Mouse (Mus musculus) forebrain, embryonic 11.5 days (tissue): Measurements from ENCODE around the gene Clk3. TPM values are rescaled to one million over a fixed set of nuclear protein-coding genes. Genes with fewer than 3 reads are reported as not detected.

Experiments used
- ATAC-seq: fragments of 200-750 bp; cut with Nextera tagmentation; replicated peaks from 2 replicates; pipeline ENCODE4 v1.8.0; 2017; ENCODE audit warnings: moderate TSS enrichment; ENCODE audit not compliant: low FRiP score
- DNase-seq: peaks from one replicate; pipeline ENCODE4 v3.0.0-alpha.2; 2017; ENCODE audit warnings: low spot score
- H3K27ac ChIP-seq: fragments of 300-500 bp; sonication (generic); 2 replicates; pipeline ENCODE4 v1.5.1; 2014; ENCODE audit warnings: low read depth, low read length
- H3K27me3 ChIP-seq: fragments of 300-500 bp; sonication (generic); 2 replicates; pipeline ENCODE4 v1.6.1; 2014; ENCODE audit warnings: mild to moderate bottlenecking, low read length, mixed read lengths; ENCODE audit not compliant: control insufficient read depth, insufficient read depth
- H3K36me3 ChIP-seq: fragments of 300-500 bp; sonication (generic); 2 replicates; pipeline ENCODE4 v1.6.1; 2014; ENCODE audit warnings: mild to moderate bottlenecking, low read length, moderate library complexity, mixed read lengths; ENCODE audit not compliant: control insufficient read depth, insufficient read depth
- H3K4me1 ChIP-seq: fragments of 300-500 bp; sonication (generic); replicated peaks from 2 replicates; pipeline ENCODE4 v1.6.1; 2014; ENCODE audit warnings: low read length, mixed read lengths; ENCODE audit not compliant: control insufficient read depth, insufficient read depth
- H3K4me2 ChIP-seq: fragments of 300-500 bp; sonication (generic); 2 replicates; pipeline ENCODE4 v1.6.1; 2014; ENCODE audit warnings: low read depth, mild to moderate bottlenecking, low read length, moderate library complexity, mixed read lengths; ENCODE audit not compliant: severe bottlenecking
- H3K4me3 ChIP-seq: fragments of 300-500 bp; sonication (generic); 2 replicates; pipeline ENCODE4 v1.5.1; 2014; ENCODE audit warnings: low read depth, low read length
- H3K9ac ChIP-seq: fragments of 300-500 bp; sonication (generic); 2 replicates; pipeline ENCODE4 v1.6.1; 2014; ENCODE audit warnings: low read length
- H3K9me3 ChIP-seq: fragments of 300-500 bp; sonication (generic); 2 replicates; pipeline ENCODE4 v1.6.1; 2016; ENCODE audit warnings: low read length, mixed read lengths; ENCODE audit not compliant: control insufficient read depth
- WGBS: fragments of 180-500 bp; shearing (Covaris S2); extraction: QIAGEN DNeasy Blood & Tissue Kit; methylation state at CpG from one replicate; pipeline ENCODE4 v1.1.7; 2014; 5-methylcytosine and 5-hydroxymethylcytosine counted together
- polyA plus RNA-seq: library from polyadenylated mRNA; unstranded; fragments of >200 nt; fragmentation: Nextera tagmentation; extraction: Ambion mirVana; gene quantifications from 2 replicates; pipeline ENCODE4 v1.2.1, GENCODE M21; 2014

Clk3 gene
- polyA plus RNA-seq, 1 experiment from 2014 or later: 91.5 TPM

DNA sequence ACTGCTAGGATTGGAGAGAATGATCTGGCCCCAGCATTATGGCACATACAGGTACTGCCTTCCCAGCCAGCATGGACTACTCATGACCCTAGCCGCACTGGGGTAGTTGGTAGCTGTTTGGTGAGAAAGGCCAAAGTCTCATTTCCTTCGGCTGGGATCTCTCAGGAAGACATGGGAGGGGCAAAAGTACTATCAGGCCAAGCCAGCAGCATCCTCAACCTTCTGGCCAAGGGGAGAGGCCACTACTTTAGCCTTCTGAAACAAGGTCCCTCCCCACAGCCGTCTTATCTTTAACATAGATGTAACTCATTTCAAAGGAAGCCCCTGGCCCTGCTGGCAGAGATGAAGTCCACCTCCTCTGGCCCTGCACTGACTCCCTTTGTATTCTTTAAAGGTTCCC lies 8.1 kb downstream of the Clk3 start:
- H3K9ac ChIP-seq: no peak overlapping the region
- H3K27me3 ChIP-seq: no peaks in the 10 kb centered on the region
- 0 out of 2 replicates have a peak, but pooled peaks cover 2% of the 10 kb centered on the region for H3K4me1 ChIP-seq
- H3K4me2 ChIP-seq: no peak overlapping the region
- H3K36me3 ChIP-seq: peaks cover 51% of the 10 kb centered on the region
- DNase-seq: no peak
- ATAC-seq: no peak
- 84% methylated on average over 3 of the region's 3 CpGs for WGBS
- no peak overlapping the region for H3K4me3 ChIP-seq
- no peak overlapping the region for H3K27ac ChIP-seq
- H3K9me3 ChIP-seq: no peaks in the 10 kb centered on the region

DNA sequence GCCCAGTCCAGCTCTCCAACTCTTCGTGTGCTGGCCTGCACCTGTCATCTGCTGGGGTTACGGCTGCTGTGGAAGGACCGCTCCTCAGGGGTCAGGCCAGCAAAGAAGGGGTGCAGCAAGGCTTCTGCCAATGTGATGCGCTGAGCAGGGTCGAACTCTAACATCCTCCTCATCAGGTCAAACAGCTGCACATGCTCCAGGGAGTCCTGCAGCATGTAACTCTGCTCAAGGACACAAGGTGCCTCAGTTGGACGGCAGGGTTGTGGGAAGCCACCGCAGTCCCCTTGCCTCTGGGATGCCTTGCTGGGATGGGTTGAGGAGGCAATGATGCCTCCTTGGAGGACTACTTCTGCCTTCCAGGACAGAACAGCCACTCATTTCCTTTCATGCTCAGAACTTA lies 14.8 kb downstream of the Clk3 start:
- WGBS: 88% methylated on average over 7 of the region's 7 CpGs
- H3K27ac ChIP-seq: no peak overlapping the region
- H3K4me3 ChIP-seq: no peak overlapping the region
- H3K36me3 ChIP-seq: peaks cover 35% of the 10 kb centered on the region
- no peak for ATAC-seq
- H3K9ac ChIP-seq: no peak overlapping the region
- H3K4me1 ChIP-seq: no peaks in the 10 kb centered on the region
- DNase-seq: no peak
- H3K27me3 ChIP-seq: no peaks in the 10 kb centered on the region
- H3K4me2 ChIP-seq: no peak overlapping the region
- no peaks in the 10 kb centered on the region for H3K9me3 ChIP-seq

DNA sequence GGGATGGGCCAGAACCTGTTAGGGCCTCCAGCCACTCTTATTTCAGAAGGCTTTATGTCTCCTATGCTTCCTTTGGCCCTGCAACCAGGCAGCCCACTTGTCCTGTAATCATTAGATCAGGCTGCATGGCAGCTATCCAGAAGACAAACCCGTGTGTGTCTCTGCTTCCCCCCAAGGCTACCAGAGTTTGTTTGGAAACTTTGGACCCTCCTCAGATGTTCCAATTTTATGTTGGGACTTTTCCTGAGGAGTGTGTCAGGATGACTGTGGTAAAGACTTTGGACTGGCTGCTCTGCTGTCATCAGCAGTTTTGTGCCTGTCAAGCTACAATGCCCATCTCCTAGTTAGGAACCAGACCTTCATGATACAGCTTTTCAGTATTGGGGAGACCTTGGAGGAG lies 16.8 kb downstream of the Clk3 start:
- H3K36me3 ChIP-seq: peaks cover 21% of the 10 kb centered on the region
- no peak overlapping the region for H3K4me3 ChIP-seq
- no peaks in the 10 kb centered on the region for H3K9me3 ChIP-seq
- no peak overlapping the region for H3K27ac ChIP-seq
- H3K4me2 ChIP-seq: no peak overlapping the region
- ATAC-seq: no peak
- H3K27me3 ChIP-seq: no peaks in the 10 kb centered on the region
- WGBS: 81% methylated on average over 1 of the region's 1 CpGs
- no peaks in the 10 kb centered on the region for H3K4me1 ChIP-seq
- no peak overlapping the region for H3K9ac ChIP-seq
- peak; percentile 35 for DNase-seq

DNA sequence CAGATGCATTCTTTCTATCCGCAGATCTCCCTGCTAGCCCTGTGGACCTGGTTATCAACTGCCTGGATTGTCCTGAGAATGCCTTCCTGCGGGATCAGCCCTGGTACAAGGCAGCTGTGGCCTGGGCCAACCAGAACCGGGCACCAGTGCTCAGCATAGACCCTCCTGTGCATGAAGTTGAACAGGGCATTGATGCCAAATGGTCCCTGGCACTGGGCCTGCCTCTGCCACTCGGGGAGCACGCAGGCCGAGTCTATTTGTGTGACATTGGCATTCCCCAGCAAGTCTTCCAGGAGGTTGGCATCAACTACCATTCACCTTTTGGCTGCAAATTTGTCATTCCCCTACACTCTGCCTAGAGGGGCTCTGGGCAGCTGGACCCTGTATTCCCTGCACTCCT lies 17.5 kb downstream of the Clk3 start:
- H3K9ac ChIP-seq: no peak overlapping the region
- no peak overlapping the region for H3K4me2 ChIP-seq
- no peak overlapping the region for H3K27ac ChIP-seq
- H3K4me1 ChIP-seq: no peaks in the 10 kb centered on the region
- peak; percentile 43 for DNase-seq
- no peak overlapping the region for H3K4me3 ChIP-seq
- no peaks in the 10 kb centered on the region for H3K27me3 ChIP-seq
- 93% methylated on average over 6 of the region's 6 CpGs for WGBS
- no peaks in the 10 kb centered on the region for H3K9me3 ChIP-seq
- no peak for ATAC-seq
- peaks cover 15% of the 10 kb centered on the region; the same call in 1 of the 2 replicates for H3K36me3 ChIP-seq

GRCm38 (mm10) chr9:57747067-57747466 lies 18.6 kb downstream of the Clk3 start:
- H3K27me3 ChIP-seq: no peaks in the 10 kb centered on the region
- DNase-seq (peak; percentile 9), ATAC-seq (no peak)
- no peaks in the 10 kb centered on the region for H3K4me1 ChIP-seq
- no peak overlapping the region for H3K4me3 ChIP-seq
- no peaks in the 10 kb centered on the region for H3K9me3 ChIP-seq
- no peak overlapping the region for H3K9ac ChIP-seq
- WGBS: 84% methylated on average over 1 of the region's 1 CpGs
- no peak overlapping the region for H3K27ac ChIP-seq
- no peak overlapping the region for H3K4me2 ChIP-seq
- peaks cover 12% of the 10 kb centered on the region; the same call in 1 of the 2 replicates for H3K36me3 ChIP-seq

- no peak overlapping the region for H3K4me2 ChIP-seq
- no peaks in the 10 kb centered on the region for H3K27me3 ChIP-seq
- H3K9me3 ChIP-seq: no peaks in the 10 kb centered on the region
- peak; percentile 53 for DNase-seq
- H3K27ac ChIP-seq: no peak overlapping the region
- no peak overlapping the region for H3K4me3 ChIP-seq
- 75% methylated on average over 3 of the region's 3 CpGs for WGBS
- no peak overlapping the region for H3K9ac ChIP-seq
- H3K4me1 ChIP-seq: no peaks in the 10 kb centered on the region
- peaks cover 11% of the 10 kb centered on the region; the same call in 1 of the 2 replicates for H3K36me3 ChIP-seq
- no peak for ATAC-seq
Observed at GRCm38 (mm10) chr9:57744462-57745091, 21.1 kb downstream of the Clk3 start.

DNA sequence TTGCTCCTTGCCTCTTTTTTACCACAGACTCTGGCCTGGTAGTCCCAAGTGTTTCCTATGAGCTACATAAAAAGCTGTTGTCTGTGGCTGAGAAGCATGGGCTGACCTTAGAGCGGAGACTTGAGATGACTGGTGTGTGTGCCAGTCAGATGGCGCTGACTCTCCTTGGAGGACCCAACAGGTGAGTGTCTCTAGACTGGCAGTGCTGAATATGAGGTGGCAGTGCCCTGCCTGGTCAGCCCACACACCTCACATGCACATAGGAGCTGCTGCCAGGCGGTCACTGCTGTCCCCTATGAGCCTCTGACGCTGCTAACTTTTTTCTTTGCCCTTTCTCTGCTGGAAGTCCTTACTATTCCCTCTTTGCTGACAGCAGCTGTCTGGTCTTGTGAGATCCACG lies 25.8 kb downstream of the Clk3 start:
- Histone ChIP-seq H3K4me1 (no peaks in the 10 kb centered on the region), H3K27me3 (no peaks in the 10 kb centered on the region), H3K9me3 (no peaks in the 10 kb centered on the region), H3K9ac (no peak overlapping the region), H3K4me2 (no peak overlapping the region), H3K36me3 (no peaks in the 10 kb centered on the region), H3K27ac (no peak overlapping the region), H3K4me3 (no peak overlapping the region)
- DNase-seq (peak; percentile 35), ATAC-seq (no peak)
- 92% methylated on average over 5 of the region's 5 CpGs for WGBS

GRCm38 (mm10) chr9:57733606-57734005 lies 32.1 kb downstream of the Clk3 start:
- H3K4me2 ChIP-seq: no peak overlapping the region
- no peaks in the 10 kb centered on the region for H3K36me3 ChIP-seq
- ATAC-seq (no peak), DNase-seq (peak; percentile 15)
- 97% methylated on average over 6 of the region's 6 CpGs for WGBS
- H3K9ac ChIP-seq: no peak overlapping the region
- H3K9me3 ChIP-seq: no peaks in the 10 kb centered on the region
- no peak overlapping the region for H3K27ac ChIP-seq
- no peaks in the 10 kb centered on the region for H3K27me3 ChIP-seq
- no peaks in the 10 kb centered on the region for H3K4me1 ChIP-seq
- no peak overlapping the region for H3K4me3 ChIP-seq

GRCm38 (mm10) chr9:57728312-57728711 lies 37.3 kb downstream of the Clk3 start:
- Histone ChIP-seq H3K4me1 (no peaks in the 10 kb centered on the region), H3K4me3 (no peak overlapping the region), H3K4me2 (no peak overlapping the region), H3K9me3 (no peaks in the 10 kb centered on the region), H3K27ac (no peak overlapping the region), H3K36me3 (no peaks in the 10 kb centered on the region; the same call in 1 of the 2 replicates), H3K27me3 (no peaks in the 10 kb centered on the region), H3K9ac (no peak overlapping the region)
- WGBS: 96% methylated on average over 1 of the region's 1 CpGs
- DNase-seq (no peak), ATAC-seq (no peak)
